Mouse (Mus musculus) lung, embryonic 15.5 days (tissue): ENCODE measurements around the gene Rtp1. TPM values are rescaled to one million over a fixed set of nuclear protein-coding genes. Genes with fewer than 3 reads are reported as not detected.

Experiments
- ATAC-seq: fragments of 200-750 bp; cut with Nextera tagmentation; 2 replicates; pipeline ENCODE4 v1.8.0; 2017; ENCODE audit warnings: moderate number of reproducible peaks, borderline replicate concordance; ENCODE audit not compliant: low FRiP score, low TSS enrichment; ENCODE audit errors: extremely low read depth
- H3K27ac ChIP-seq: fragments of 300-500 bp; sonication (generic); 2 replicates; pipeline ENCODE4 v1.5.1; 2015; ENCODE audit warnings: moderate library complexity, mild to moderate bottlenecking, inconsistent platforms
- H3K27me3 ChIP-seq: fragments of 300-500 bp; sonication (generic); 2 replicates; pipeline ENCODE4 v1.6.1; 2015; ENCODE audit warnings: inconsistent platforms
- H3K36me3 ChIP-seq: fragments of 300-500 bp; sonication (generic); 2 replicates; pipeline ENCODE4 v1.6.1; 2015; ENCODE audit warnings: inconsistent platforms
- H3K4me1 ChIP-seq: fragments of 300-500 bp; sonication (generic); 2 replicates; pipeline ENCODE4 v1.6.1; 2015; ENCODE audit warnings: inconsistent platforms
- H3K4me2 ChIP-seq: fragments of 300-500 bp; sonication (generic); 2 replicates; pipeline ENCODE4 v1.6.1; 2015; ENCODE audit warnings: inconsistent platforms, mild to moderate bottlenecking, moderate library complexity
- H3K4me3 ChIP-seq: fragments of 300-500 bp; sonication (generic); 2 replicates; pipeline ENCODE4 v1.5.1; 2015; ENCODE audit warnings: mild to moderate bottlenecking, inconsistent platforms
- H3K9ac ChIP-seq: fragments of 300-500 bp; sonication (generic); 2 replicates; pipeline ENCODE4 v1.6.1; 2015; ENCODE audit warnings: inconsistent platforms
- H3K9me3 ChIP-seq: fragments of 300-500 bp; sonication (generic); 2 replicates; pipeline ENCODE4 v1.6.1; 2016; ENCODE audit warnings: inconsistent platforms
- WGBS: fragments of 180-500 bp; shearing (Covaris S2); methylation state at CpG from one replicate; pipeline ENCODE4 v1.1.7; 2015; 5-methylcytosine and 5-hydroxymethylcytosine counted together
- polyA plus RNA-seq: library from polyadenylated mRNA; unstranded; fragments of >200 nt; fragmentation: Nextera tagmentation; extraction: Ambion mirVana; gene quantifications from 2 replicates; pipeline ENCODE4 v1.2.1, GENCODE M21; 2015

Rtp1 gene
- polyA plus RNA-seq, 1 experiment from 2014 or later, result not detected

GRCm38 (mm10) chr16:23458906-23459588 is 30.1 kb downstream of the Rtp1 start:
- no peak overlapping the region for H3K4me3 ChIP-seq
- no peak for ATAC-seq
- 36% methylated on average over 7 of the region's 7 CpGs for WGBS
- peaks cover 12% of the 10 kb centered on the region for H3K4me1 ChIP-seq
- H3K36me3 ChIP-seq, result no peaks in the 10 kb centered on the region
- H3K27me3 ChIP-seq, result no peaks in the 10 kb centered on the region
- H3K4me2 ChIP-seq, result no peak overlapping the region
- H3K27ac ChIP-seq, result no peak overlapping the region
- no peak overlapping the region for H3K9ac ChIP-seq
- no peaks in the 10 kb centered on the region for H3K9me3 ChIP-seq

DNA sequence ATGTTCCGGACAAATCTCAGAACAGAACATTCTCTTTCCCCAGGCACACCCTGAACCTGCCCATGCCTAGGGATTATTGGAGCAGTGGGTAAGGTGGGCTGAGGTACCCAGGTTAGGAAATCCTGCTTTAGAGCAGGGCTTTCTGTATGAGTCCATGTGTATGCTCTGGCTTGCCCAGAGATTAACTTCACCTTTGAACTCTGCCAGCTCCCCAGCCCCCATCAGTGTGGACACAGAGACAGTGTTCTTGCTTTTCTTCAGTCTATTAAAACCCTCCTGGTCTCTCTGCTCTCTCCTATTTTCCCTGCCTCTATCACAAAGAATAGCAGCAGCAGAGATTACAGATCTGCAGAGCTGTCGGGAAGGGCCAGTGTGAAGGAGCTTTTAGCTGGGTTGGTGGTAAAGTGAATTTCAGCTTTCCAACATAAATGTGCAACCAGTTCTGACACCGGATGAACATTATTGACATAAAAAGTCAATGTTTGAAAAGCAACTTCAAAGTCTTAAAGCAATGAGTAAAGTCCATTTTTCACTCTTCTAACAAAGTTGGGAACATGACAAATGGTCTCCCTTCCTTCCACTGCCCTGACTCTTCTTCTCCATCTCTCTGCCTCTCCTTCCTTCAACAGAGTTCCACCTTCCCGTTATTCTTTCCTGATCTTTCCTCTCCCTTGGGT is 34.9 kb downstream of the Rtp1 start:
- H3K4me1 ChIP-seq, result no peaks in the 10 kb centered on the region
- WGBS, result 59% methylated on average over 4 of the region's 4 CpGs
- no peak overlapping the region for H3K9ac ChIP-seq
- no peak overlapping the region for H3K4me3 ChIP-seq
- H3K27me3 ChIP-seq, result no peaks in the 10 kb centered on the region
- ATAC-seq, result no peak
- H3K9me3 ChIP-seq, result no peaks in the 10 kb centered on the region
- no peaks in the 10 kb centered on the region for H3K36me3 ChIP-seq
- H3K27ac ChIP-seq, result no peak overlapping the region
- H3K4me2 ChIP-seq, result no peak overlapping the region

DNA sequence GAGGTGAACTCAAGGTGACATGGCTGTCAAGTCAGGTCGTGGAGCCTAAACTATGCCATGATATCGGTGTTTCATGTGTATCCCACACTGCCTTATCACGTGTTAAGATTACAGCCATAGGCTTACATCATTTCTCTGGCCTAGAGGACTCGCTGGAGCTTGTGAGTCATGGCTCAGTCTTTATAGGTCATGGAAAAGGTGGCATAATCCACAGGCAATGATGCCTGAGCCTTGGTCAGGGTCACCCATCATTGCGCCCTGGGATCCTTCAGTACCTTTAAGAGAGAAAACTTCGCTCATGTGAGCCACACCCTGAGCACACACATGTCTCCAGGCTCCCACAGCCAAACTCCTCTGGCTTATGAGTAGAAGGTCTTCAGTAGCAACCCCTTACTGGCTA is 42.6 kb downstream of the Rtp1 start:
- H3K4me3 ChIP-seq, result no peak overlapping the region
- H3K9me3 ChIP-seq, result no peaks in the 10 kb centered on the region
- no peak overlapping the region for H3K9ac ChIP-seq
- no peak overlapping the region for H3K4me2 ChIP-seq
- H3K27me3 ChIP-seq, result no peaks in the 10 kb centered on the region
- H3K4me1 ChIP-seq, result no peaks in the 10 kb centered on the region
- no peak for ATAC-seq
- no peaks in the 10 kb centered on the region for H3K36me3 ChIP-seq
- no peak overlapping the region for H3K27ac ChIP-seq
- WGBS, result 86% methylated on average over 6 of the region's 6 CpGs

DNA sequence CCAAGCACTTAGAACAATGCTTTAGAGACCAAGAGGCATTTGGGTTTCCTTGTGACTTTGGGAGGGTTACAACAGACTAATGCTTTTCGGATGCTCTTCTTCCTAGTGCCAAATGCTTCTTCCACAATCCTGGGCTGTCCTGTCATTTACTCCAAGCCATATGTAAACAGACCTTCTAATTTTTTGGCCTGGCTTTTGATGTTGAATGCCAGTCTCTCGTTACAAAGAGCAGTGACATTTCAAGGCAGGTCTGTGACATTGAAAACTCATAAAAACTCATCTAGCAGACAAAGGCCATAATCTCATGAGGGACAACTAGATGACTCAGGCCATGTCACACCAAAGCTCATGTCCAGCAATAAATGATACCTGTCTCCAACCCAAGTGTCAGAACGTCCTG is 43.1 kb downstream of the Rtp1 start:
- H3K9ac ChIP-seq, result no peak overlapping the region
- no peak for ATAC-seq
- no peaks in the 10 kb centered on the region for H3K4me1 ChIP-seq
- no peak overlapping the region for H3K4me2 ChIP-seq
- H3K27ac ChIP-seq, result no peak overlapping the region
- 53% methylated on average over 3 of the region's 3 CpGs for WGBS
- H3K27me3 ChIP-seq, result no peaks in the 10 kb centered on the region
- no peaks in the 10 kb centered on the region for H3K9me3 ChIP-seq
- no peak overlapping the region for H3K4me3 ChIP-seq
- H3K36me3 ChIP-seq, result no peaks in the 10 kb centered on the region

GRCm38 (mm10) chr16:23475651-23476050 is 46.7 kb downstream of the Rtp1 start:
- H3K4me3 ChIP-seq, result no peak overlapping the region
- WGBS, result 88% methylated on average over 4 of the region's 4 CpGs
- no peak for ATAC-seq

GRCm38 (mm10) chr16:23476598-23476997 is 47.7 kb downstream of the Rtp1 start:
- ATAC-seq, result no peak
- Histone ChIP-seq H3K4me3 (no peak overlapping the region), H3K9ac (no peak overlapping the region)

More at GRCm38 (mm10) chr16:23475651-23476050, 46.7 kb downstream of the Rtp1 start:
- H3K27ac ChIP-seq, result no peak overlapping the region
- H3K4me1 ChIP-seq, result no peaks in the 10 kb centered on the region
- no peaks in the 10 kb centered on the region for H3K36me3 ChIP-seq
- H3K27me3 ChIP-seq, result no peaks in the 10 kb centered on the region
- no peak overlapping the region for H3K4me2 ChIP-seq
- H3K9ac ChIP-seq, result no peak overlapping the region
- no peaks in the 10 kb centered on the region for H3K9me3 ChIP-seq

GRCm38 (mm10) chr16:23479872-23480603 is 51.1 kb downstream of the Rtp1 start:
- Histone ChIP-seq H3K9ac (no peak overlapping the region), H3K4me2 (no peak overlapping the region), H3K27ac (no peak overlapping the region), H3K9me3 (no peaks in the 10 kb centered on the region), H3K27me3 (no peaks in the 10 kb centered on the region), H3K4me1 (no peaks in the 10 kb centered on the region), H3K4me3 (no peak overlapping the region), H3K36me3 (no peaks in the 10 kb centered on the region)
- WGBS, result 68% methylated on average over 7 of the region's 7 CpGs
- no peak for ATAC-seq

More at GRCm38 (mm10) chr16:23476598-23476997, 47.7 kb downstream of the Rtp1 start:
- Histone ChIP-seq H3K4me1 (no peaks in the 10 kb centered on the region), H3K9me3 (no peaks in the 10 kb centered on the region), H3K36me3 (no peaks in the 10 kb centered on the region), H3K4me2 (no peak overlapping the region), H3K27me3 (no peaks in the 10 kb centered on the region), H3K27ac (no peak overlapping the region)

GRCm38 (mm10) chr16:23482218-23482617 is 53.3 kb downstream of the Rtp1 start:
- ATAC-seq, result no peak
- H3K36me3 ChIP-seq, result no peaks in the 10 kb centered on the region
- H3K9me3 ChIP-seq, result no peaks in the 10 kb centered on the region
- 91% methylated on average over 3 of the region's 3 CpGs for WGBS
- no peaks in the 10 kb centered on the region for H3K4me1 ChIP-seq
- H3K27me3 ChIP-seq, result no peaks in the 10 kb centered on the region
- H3K27ac ChIP-seq, result no peak overlapping the region
- no peak overlapping the region for H3K4me2 ChIP-seq
- H3K4me3 ChIP-seq, result no peak overlapping the region
- no peak overlapping the region for H3K9ac ChIP-seq

DNA sequence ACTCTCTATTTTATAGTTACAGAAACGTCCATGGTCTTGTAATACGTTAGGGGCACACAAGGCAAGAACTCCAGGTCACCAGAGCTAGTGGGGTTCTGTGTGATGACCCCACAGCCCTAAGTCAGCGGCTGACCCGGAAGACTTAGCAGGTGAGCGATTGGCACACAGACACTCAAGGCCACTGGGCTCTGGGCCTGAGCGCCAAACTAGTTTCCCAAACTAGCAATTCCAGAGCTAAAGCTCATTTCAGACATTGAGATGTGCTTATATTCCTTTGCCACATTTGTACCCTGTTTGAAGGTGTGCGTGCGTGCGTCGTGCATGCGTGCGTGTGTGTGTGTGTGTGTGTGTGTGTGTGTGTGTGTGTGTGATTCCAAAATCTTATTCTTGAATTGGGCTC is 53.9 kb downstream of the Rtp1 start:
- H3K4me3 ChIP-seq, result no peak overlapping the region
- ATAC-seq, result no peak
- no peak overlapping the region for H3K9ac ChIP-seq
- WGBS, result 88% methylated on average over 12 of the region's 12 CpGs
- H3K27ac ChIP-seq, result no peak overlapping the region
- H3K4me2 ChIP-seq, result no peak overlapping the region
- no peaks in the 10 kb centered on the region for H3K27me3 ChIP-seq
- H3K4me1 ChIP-seq, result no peaks in the 10 kb centered on the region
- no peaks in the 10 kb centered on the region for H3K9me3 ChIP-seq
- H3K36me3 ChIP-seq, result no peaks in the 10 kb centered on the region

GRCm38 (mm10) chr16:23483292-23483691 is 54.4 kb downstream of the Rtp1 start:
- H3K9ac ChIP-seq, result no peak overlapping the region
- no peaks in the 10 kb centered on the region for H3K4me1 ChIP-seq
- no peak overlapping the region for H3K4me2 ChIP-seq
- no peaks in the 10 kb centered on the region for H3K9me3 ChIP-seq
- WGBS, result 57% methylated on average over 10 of the region's 10 CpGs
- no peaks in the 10 kb centered on the region for H3K36me3 ChIP-seq
- H3K27me3 ChIP-seq, result no peaks in the 10 kb centered on the region
- no peak overlapping the region for H3K27ac ChIP-seq
- no peak overlapping the region for H3K4me3 ChIP-seq
- no peak for ATAC-seq
